Mouse (Mus musculus) Patski (cell line): ENCODE measurements around the gene Nudc. TPM values are rescaled to one million over a fixed set of nuclear protein-coding genes. Genes with fewer than 3 reads are reported as not detected.

ENCODE experiments used
- ATAC-seq: fragments of 100-300 bp; one replicate; pipeline ENCODE4 v1.8.0; 2021
- CTCF ChIA-PET: fragments of 350-600 bp; sonication (Branson Sonifier 250); formaldehyde crosslinking; loops from one replicate; lab custom pipeline; 2022; ENCODE audit warnings: inconsistent platforms; lab: Charles Lee
- POLR2A ChIA-PET: fragments of 350-600 bp; sonication (Branson Sonifier 250); formaldehyde crosslinking; loops from one replicate; lab custom pipeline; 2022; ENCODE audit warnings: antibody characterized with exemption, inconsistent platforms; lab: Charles Lee
- DNase-seq: peaks from one replicate; pipeline ENCODE4 v3.0.0-alpha.2; 2011; ENCODE audit warnings: low read depth, low spot score
- H3K27me3 ChIP-seq: fragments of 371-371 bp; one replicate; pipeline ENCODE4 v1.5.1; 2021
- CTCF ChIP-seq: fragments of 100-300 bp; IDR thresholded peaks from one replicate; pipeline ENCODE4 v1.5.1; 2021
- in situ Hi-C: fragments of 300-500 bp; cut with MboI; formaldehyde crosslinking; loops from 3 replicates; pipeline ENCODE4 v1.11.1; 2018; ENCODE audit warnings: low pct_unique_long_range_greater_than_20kb, mixed read lengths
- polyA plus RNA-seq: library from polyadenylated mRNA; unstranded; gene quantifications from one replicate; pipeline ENCODE4 v1.2.3, GENCODE M21; 2021

The Nudc gene
- polyA plus RNA-seq, 1 experiment from 2014 or later = 160 TPM

GRCm38 (mm10) chr4:133569291-133570065 is 23.7 kb upstream of the Nudc start:
- no peak for TF ChIP-seq CTCF
- H3K27me3 ChIP-seq = no peaks in the 10 kb centered on the region
- CTCF ChIA-PET = no interaction called here
- in situ Hi-C loops = no loop called here
- no peak for ATAC-seq
- DNase-seq = no peak
- POLR2A ChIA-PET = interaction anchor here (0.7 kb wide), 1 partner anchor 91 kb away, joined by 3 read pairs; no protein-coding TSS in a partner anchor

- H3K27me3 ChIP-seq = no peaks in the 10 kb centered on the region
- no peak for TF ChIP-seq CTCF
- ChIA-PET CTCF (no interaction called here), POLR2A (no interaction called here)
- ATAC-seq = no peak
- DNase-seq = no peak
- in situ Hi-C loops = no loop called here
Observed at GRCm38 (mm10) chr4:133567251-133567650, 21.5 kb upstream of the Nudc start.

GRCm38 (mm10) chr4:133563123-133563571 is 17.4 kb upstream of the Nudc start:
- POLR2A ChIA-PET = no interaction called here
- H3K27me3 ChIP-seq = no peaks in the 10 kb centered on the region
- ATAC-seq = no peak
- TF ChIP-seq CTCF = no peak
- in situ Hi-C loops = no loop called here
- DNase-seq = no peak
- CTCF ChIA-PET = no interaction called here

- POLR2A ChIA-PET = no interaction called here
Observed at GRCm38 (mm10) chr4:133561622-133562021, 15.8 kb upstream of the Nudc start.

GRCm38 (mm10) chr4:133559846-133560245 is 14.1 kb upstream of the Nudc start:
- H3K27me3 ChIP-seq = no peaks in the 10 kb centered on the region
- ChIA-PET POLR2A (no interaction called here), CTCF (no interaction called here)
- DNase-seq (no peak), ATAC-seq (no peak)
- no peak for TF ChIP-seq CTCF
- in situ Hi-C loops = no loop called here

More at GRCm38 (mm10) chr4:133561622-133562021, 15.8 kb upstream of the Nudc start:
- H3K27me3 ChIP-seq = no peaks in the 10 kb centered on the region
- in situ Hi-C loops = no loop called here
- DNase-seq (no peak), ATAC-seq (no peak)
- CTCF ChIA-PET = no interaction called here
- TF ChIP-seq CTCF = no peak

GRCm38 (mm10) chr4:133557041-133557717 is 11.4 kb upstream of the Nudc start:
- TF ChIP-seq CTCF = no peak
- ChIA-PET POLR2A (no interaction called here), CTCF (no interaction called here)
- DNase-seq (no peak), ATAC-seq (no peak)
- in situ Hi-C loops = no loop called here
- H3K27me3 ChIP-seq = peaks cover 6% of the 10 kb centered on the region

- CTCF ChIA-PET = no interaction called here
- in situ Hi-C loops = no loop called here
- H3K27me3 ChIP-seq = peaks cover 11% of the 10 kb centered on the region
- TF ChIP-seq CTCF = no peak
- DNase-seq = no peak
- POLR2A ChIA-PET = no interaction called here
- no peak for ATAC-seq
Observed at GRCm38 (mm10) chr4:133553448-133554330, 7.9 kb upstream of the Nudc start.

GRCm38 (mm10) chr4:133552768-133553447 is 7.1 kb upstream of the Nudc start, which contains the start of gene Nr0b2:
Nr0b2 (plus strand) TSS chr4:133553376.
- ChIA-PET POLR2A (no interaction called here), CTCF (no interaction called here)
- ATAC-seq = no peak
- no peak for DNase-seq
- in situ Hi-C loops = no loop called here
- peaks cover 11% of the 10 kb centered on the region for H3K27me3 ChIP-seq
- TF ChIP-seq CTCF = no peak

- no peak for TF ChIP-seq CTCF
- ChIA-PET CTCF (no interaction called here), POLR2A (no interaction called here)
- no peak for DNase-seq
- in situ Hi-C loops = no loop called here
- no peak for ATAC-seq
- H3K27me3 ChIP-seq = peaks cover 11% of the 10 kb centered on the region
Observed at GRCm38 (mm10) chr4:133552029-133552428, 6.2 kb upstream of the Nudc start.

- no peak for DNase-seq
- H3K27me3 ChIP-seq = no peaks in the 10 kb centered on the region
- ATAC-seq = no peak
- POLR2A ChIA-PET = interaction anchor here (1.0 kb wide), 1 partner anchor 23 kb away, joined by 6 read pairs; no protein-coding TSS in a partner anchor
- in situ Hi-C loops = no loop called here
- CTCF ChIA-PET = no interaction called here
- TF ChIP-seq CTCF = no peak
Observed at GRCm38 (mm10) chr4:133536652-133537051, 9.1 kb downstream of the Nudc start.
